Mouse (Mus musculus): ENCODE measurements around the gene Rps6ka1.

DNA sequence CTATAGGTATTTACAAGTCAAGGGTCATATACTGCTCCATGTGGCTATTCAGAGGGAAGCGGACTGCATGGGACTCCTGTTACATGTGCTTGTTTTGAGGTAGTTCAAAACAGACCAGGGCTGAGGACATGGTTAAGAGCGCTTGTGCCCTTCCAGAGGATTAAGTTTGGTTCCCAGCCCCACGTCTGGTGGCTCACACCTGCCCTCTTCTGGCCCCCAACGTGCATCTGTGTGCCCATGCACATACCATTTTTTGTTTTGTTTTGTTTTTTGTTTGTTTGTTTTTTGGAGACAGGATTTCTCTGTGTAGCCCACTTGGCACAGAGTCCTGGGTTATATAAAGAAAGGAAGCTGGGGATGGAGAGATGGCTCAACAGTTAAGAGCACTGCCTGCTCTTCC lies 30.1 kb downstream of the Rps6ka1 start:
- no peak; the same call in 1 of the 2 replicates for TF ChIP-seq CTCF (IDR thresholded peaks at IDR 0.05; ENCODE audit: low read depth, low read length)
- no peak for TF ChIP-seq POLR2A (IDR thresholded peaks at IDR 0.05; ENCODE audit: borderline replicate concordance, low read depth, low read length)

Measured in bone marrow macrophage, adult 2 months (primary cell).